Mouse (Mus musculus) MEL (cell line): ENCODE measurements at regions not wholly inside any gene's neighbourhood (a gene's known extent, or its start where the extent isn't known, plus 50 kb on each side); places are given as distances from the start of the nearest gene placed in this dataset.

Experiments used
- DNase-seq: peaks from one replicate; pipeline ENCODE4 v3.0.0; 2011; ENCODE audit warnings: low read depth, low spot score
- H3K27ac ChIP-seq: 2 replicates; pipeline ENCODE4 v1.5.1; 2012; ENCODE audit warnings: low read depth, mild to moderate bottlenecking, control low read depth, low read length, moderate library complexity; ENCODE audit not compliant: control insufficient read depth
- H3K27me3 ChIP-seq, 2 experiments: fragments of 150-350 bp in 1 of 2; sonication (generic) in 1 of 2; 2 replicates each; pipeline ENCODE4 v1.6.1; 2012; ENCODE audit warnings: low read length in 2 of 2, mild to moderate bottlenecking in 2 of 2, improper control_type of control experiment in 1 of 2, moderate library complexity in 1 of 2; ENCODE audit not compliant: insufficient read depth in 2 of 2, control insufficient read depth in 1 of 2
- H3K36me3 ChIP-seq, 2 experiments: 2 replicates each; pipeline ENCODE4 v1.6.1; 2012 to 2014; ENCODE audit warnings: low read length in 2 of 2, improper control_type of control experiment in 1 of 2, inconsistent platforms in 1 of 2, mild to moderate bottlenecking in 1 of 2; ENCODE audit not compliant: insufficient read depth in 2 of 2, control insufficient read depth in 1 of 2
- H3K4me1 ChIP-seq, 2 experiments: fragments of 150-350 bp in 1 of 2; sonication (generic) in 1 of 2; 2 replicates each; pipeline ENCODE4 v1.6.1; 2012; ENCODE audit warnings: low read length in 2 of 2, improper control_type of control experiment in 1 of 2, mild to moderate bottlenecking in 1 of 2; ENCODE audit not compliant: insufficient read depth in 2 of 2, control insufficient read depth in 1 of 2
- H3K4me3 ChIP-seq, 2 experiments: fragments of 150-350 bp in 1 of 2; sonication (generic) in 1 of 2; 2 replicates each; pipeline ENCODE4 v1.5.1; 2012; ENCODE audit warnings: low read depth in 2 of 2, low read length in 2 of 2, mild to moderate bottlenecking in 2 of 2, moderate library complexity in 2 of 2, control low read depth in 1 of 2, improper control_type of control experiment in 1 of 2; ENCODE audit not compliant: control insufficient read depth in 1 of 2, insufficient read depth in 1 of 2
- H3K79me2 ChIP-seq: 2 replicates; pipeline ENCODE4 v1.6.1; 2012; ENCODE audit warnings: mild to moderate bottlenecking, low read length, moderate library complexity; ENCODE audit not compliant: control insufficient read depth, poor library complexity, insufficient read depth
- H3K9ac ChIP-seq: 2 replicates; pipeline ENCODE4 v1.6.1; 2012; ENCODE audit warnings: low read depth, mild to moderate bottlenecking, control low read depth, low read length, moderate library complexity; ENCODE audit not compliant: control insufficient read depth, poor library complexity, severe bottlenecking
- H3K9me3 ChIP-seq: fragments of 150-350 bp; sonication (generic); replicated peaks from 2 replicates; pipeline ENCODE4 v1.6.1; 2012; ENCODE audit warnings: mild to moderate bottlenecking, low read length, improper control_type of control experiment, moderate library complexity; ENCODE audit not compliant: insufficient read depth
- BHLHE40 ChIP-seq: IDR thresholded peaks from 2 replicates; pipeline ENCODE4 v1.6.1; 2012; ENCODE audit warnings: low read depth, mild to moderate bottlenecking, inconsistent platforms, low read length, improper control_type of control experiment, borderline replicate concordance
- CHD1 ChIP-seq: IDR thresholded peaks from 2 replicates; pipeline ENCODE4 v1.6.1; 2012; ENCODE audit warnings: low read depth, mild to moderate bottlenecking, inconsistent platforms, low read length, improper control_type of control experiment
- CHD2 ChIP-seq: IDR thresholded peaks from 2 replicates; pipeline ENCODE4 v1.6.1; 2011; ENCODE audit warnings: low read length, improper control_type of control experiment
- CTCF ChIP-seq, 3 experiments: IDR thresholded peaks in 2 of 3; conservative IDR thresholded peaks in 1 of 3; 2 replicates each; pipeline ENCODE4 v1.5.1; 2011 to 2012; ENCODE audit warnings: low read length in 3 of 3, low read depth in 2 of 3, mild to moderate bottlenecking in 2 of 3, improper control_type of control experiment in 1 of 3, inconsistent platforms in 1 of 3, mixed read lengths in 1 of 3, moderate library complexity in 1 of 3; ENCODE audit not compliant: control insufficient read depth in 1 of 3, insufficient read depth in 1 of 3, poor library complexity in 1 of 3, severe bottlenecking in 1 of 3
- EP300 ChIP-seq, 2 experiments: IDR thresholded peaks; 2 replicates each; pipeline ENCODE4 v1.6.1; 2011; ENCODE audit warnings: improper control_type of control experiment in 2 of 2, low read length in 2 of 2, low read depth in 1 of 2, mild to moderate bottlenecking in 1 of 2
- ETS1 ChIP-seq: IDR thresholded peaks from 2 replicates; pipeline ENCODE4 v1.6.1; 2012; ENCODE audit warnings: low read depth, mild to moderate bottlenecking, inconsistent platforms, low read length, improper control_type of control experiment, moderate library complexity
- MAFK ChIP-seq: IDR thresholded peaks from 2 replicates; pipeline ENCODE4 v1.6.1; 2011; ENCODE audit warnings: low read depth, mild to moderate bottlenecking, low read length, improper control_type of control experiment, borderline replicate concordance
- MEF2A ChIP-seq: IDR thresholded peaks from 2 replicates; pipeline ENCODE4 v1.6.1; 2014; ENCODE audit warnings: low read depth, mild to moderate bottlenecking, inconsistent platforms, low read length, improper control_type of control experiment; ENCODE audit not compliant: poor library complexity, insufficient replicate concordance, severe bottlenecking; ENCODE audit errors: extremely low read depth
- POLR2AphosphoS2 ChIP-seq: IDR thresholded peaks from 2 replicates; pipeline ENCODE4 v1.6.1; 2011; ENCODE audit warnings: low read length, improper control_type of control experiment
- POLR2AphosphoS5 ChIP-seq: IDR thresholded peaks from 2 replicates; pipeline ENCODE4 v1.6.1; 2012; ENCODE audit warnings: low read depth, borderline replicate concordance, mild to moderate bottlenecking, inconsistent platforms, low read length, moderate library complexity, mixed read lengths
- RAD21 ChIP-seq: IDR thresholded peaks from 2 replicates; pipeline ENCODE4 v1.6.1; 2011; ENCODE audit warnings: mild to moderate bottlenecking, low read depth, low read length, improper control_type of control experiment
- TAL1 ChIP-seq: IDR thresholded peaks from 2 replicates; pipeline ENCODE4 v1.6.1; 2012; ENCODE audit warnings: mild to moderate bottlenecking, inconsistent platforms, low read length, moderate library complexity, mixed read lengths
- UBTF ChIP-seq: IDR thresholded peaks from 2 replicates; pipeline ENCODE4 v1.6.1; 2012; ENCODE audit warnings: low read depth, mild to moderate bottlenecking, inconsistent platforms, low read length, improper control_type of control experiment, moderate library complexity, borderline replicate concordance; ENCODE audit not compliant: insufficient read depth
- USF2 ChIP-seq, 2 experiments: IDR thresholded peaks; 2 replicates each; pipeline ENCODE4 v1.6.1; 2011 to 2012; ENCODE audit warnings: improper control_type of control experiment in 2 of 2, low read length in 2 of 2, borderline replicate concordance in 1 of 2, inconsistent platforms in 1 of 2, low read depth in 1 of 2, mild to moderate bottlenecking in 1 of 2; ENCODE audit not compliant: insufficient read depth in 1 of 2
- ZC3H11A ChIP-seq: IDR thresholded peaks from 2 replicates; pipeline ENCODE4 v1.6.1; 2012; ENCODE audit warnings: low read depth, mild to moderate bottlenecking, inconsistent platforms, low read length, improper control_type of control experiment
- ZMIZ1 ChIP-seq: IDR thresholded peaks from 2 replicates; pipeline ENCODE4 v1.6.1; 2012; ENCODE audit warnings: low read depth, mild to moderate bottlenecking, inconsistent platforms, low read length, improper control_type of control experiment, moderate library complexity

- DNase-seq = no peak
- Histone ChIP-seq H3K4me3 (no peak overlapping the region), H3K36me3 (no peaks in the 10 kb centered on the region), H3K9ac (no peak overlapping the region), H3K27me3 (no peaks in the 10 kb centered on the region), H3K79me2 (no peaks in the 10 kb centered on the region)
- TF ChIP-seq EP300 (IDR thresholded peaks at IDR 0.05; ENCODE audit: low read depth in 1 of 2, low read length in 2 of 2) = no peak
- TF ChIP-seq CHD2 = no peak
- no peak for TF ChIP-seq CTCF (IDR thresholded peaks at IDR 0.05 in 2 of 3, conservative IDR thresholded peaks at IDR 0.05 in 1 of 3; ENCODE audit: control insufficient read depth in 1 of 3, insufficient read depth in 1 of 3, low read depth in 2 of 3, low read length in 3 of 3, poor library complexity in 1 of 3, severe bottlenecking in 1 of 3)
- TF ChIP-seq, all 39 proteins: peak for 0
- Histone ChIP-seq H3K9me3 (no peaks in the 10 kb centered on the region), H3K4me1 (no peaks in the 10 kb centered on the region), H3K27ac (no peak overlapping the region)
Observed at GRCm38 (mm10) chr16:24130646-24131045, 142.0 kb upstream of the Bcl6 start.

- H3K79me2 ChIP-seq = no peaks in the 10 kb centered on the region
- DNase-seq = no peak
- H3K27me3 ChIP-seq = no peaks in the 10 kb centered on the region
- H3K9me3 ChIP-seq = no peaks in the 10 kb centered on the region
- no peak overlapping the region for H3K27ac ChIP-seq
- H3K9ac ChIP-seq = no peak overlapping the region
- no peak overlapping the region for H3K4me3 ChIP-seq
- H3K4me1 ChIP-seq = no peaks in the 10 kb centered on the region
- H3K36me3 ChIP-seq = no peaks in the 10 kb centered on the region
- TF ChIP-seq ZMIZ1 (no peak), RAD21 (no peak), CTCF (IDR thresholded peaks at IDR 0.05 in 2 of 3, conservative IDR thresholded peaks at IDR 0.05 in 1 of 3; ENCODE audit: control insufficient read depth in 1 of 3, insufficient read depth in 1 of 3, low read depth in 2 of 3, low read length in 3 of 3, poor library complexity in 1 of 3, severe bottlenecking in 1 of 3) (no peak), TAL1 (no peak), USF2 (IDR thresholded peaks at IDR 0.05; ENCODE audit: borderline replicate concordance in 1 of 2, insufficient read depth in 1 of 2, low read depth in 1 of 2, low read length in 2 of 2) (no peak), CHD2 (no peak), MEF2A (no peak), ZC3H11A (no peak), CHD1 (no peak), BHLHE40 (no peak), ETS1 (no peak), EP300 (IDR thresholded peaks at IDR 0.05; ENCODE audit: low read depth in 1 of 2, low read length in 2 of 2) (no peak), MAFK (no peak), POLR2AphosphoS5 (no peak), POLR2AphosphoS2 (no peak), UBTF (no peak)
- TF ChIP-seq, all 39 proteins: peak for 0
Observed at GRCm38 (mm10) chr16:24129701-24130100, 141.0 kb upstream of the Bcl6 start.
